8 mouse cellular contexts compared by ENCODE assay signal in genomic region chr7:124685424-124685823, GRCm38 (mm10).
DNase-seq lines count a peak whose midpoint lies in the region; ATAC-seq and TF ChIP-seq lines count a peak whose summit lies in the region.
"Had no signal": no experiment of that assay in that cellular context is flagged by ENCODE, and none has a peak within 500 bp of the region (broad histone marks: within the 10 kb centered on the region; RNA-seq: fewer than 3 reads in every experiment).

No protein-coding gene starts in this region.

- no peaks in the 10 kb centered on the region for H3K36me3 ChIP-seq in lung, embryonic 14.5 days (ENCODE audit: insufficient read depth)
- H3K36me3 ChIP-seq: heart, embryonic 13.5 days had no signal

- H3K9me3 ChIP-seq in lung, embryonic 14.5 days (ENCODE audit: low read depth, low read length): no peaks in the 10 kb centered on the region
- H3K9me3 ChIP-seq: heart, embryonic 13.5 days had no signal

- H3K9ac ChIP-seq in lung, embryonic 14.5 days: no peak overlapping the region
- H3K9ac ChIP-seq: heart, embryonic 13.5 days had no signal

- 50% methylated on average over 2 of the region's 2 CpGs for WGBS in lung, embryonic 14.5 days
- 57% methylated on average over 2 of the region's 2 CpGs for WGBS in lung, adult 2 months

- no peaks in the 10 kb centered on the region for H3K27me3 ChIP-seq in lung, embryonic 14.5 days (ENCODE audit: insufficient read depth, low read length)
- H3K27me3 ChIP-seq: heart, embryonic 13.5 days had no signal

- peak; percentile 84 for DNase-seq in lung, embryonic 14.5 days
- no peak for DNase-seq in lung, adult 2 months
- peak; percentile 62 for DNase-seq in adrenal gland, postnatal 14 days
- DNase-seq in gastrocnemius, postnatal 4 days (ENCODE audit: low spot score in 2 of 2): peak; percentile 72 to 80
- DNase-seq in left cerebral cortex, postnatal 4 days: peak; percentile 81

- TF ChIP-seq CTCF in lung, embryonic 14.5 days (IDR thresholded peaks at IDR 0.05; ENCODE audit: low read depth): no peak
- TF ChIP-seq CTCF in lung, adult 2 months (IDR thresholded peaks at IDR 0.05; ENCODE audit: insufficient read depth, low read length): no peak

- H3K4me2 ChIP-seq in lung, embryonic 14.5 days: no peak overlapping the region
- H3K4me2 ChIP-seq: heart, embryonic 13.5 days had no signal

- intact Hi-C loops in left cerebral cortex, postnatal 4 days (cut with DNase I): no loop called here

- no peaks in the 10 kb centered on the region for H3K4me1 ChIP-seq in lung, embryonic 14.5 days (ENCODE audit: insufficient read depth)
- H3K4me1 ChIP-seq in lung, adult 2 months (ENCODE audit: control insufficient read depth, insufficient read depth, low read length): no peaks in the 10 kb centered on the region
- H3K4me1 ChIP-seq: heart, embryonic 13.5 days had no signal

- peak; percentile 66; the same call in 1 of the 2 replicates for ATAC-seq in lung, embryonic 14.5 days (ENCODE audit: insufficient read depth)
- no peak for ATAC-seq in erythroblast, adult 5-6 weeks (replicated peaks; ENCODE audit: low FRiP score, poor library complexity, severe bottlenecking)
- ATAC-seq in activated CD4-positive, CD25-positive, alpha-beta regulatory T cell, adult 4 months: no peak

- TF ChIP-seq POLR2A in lung, adult 2 months (IDR thresholded peaks at IDR 0.05; ENCODE audit: borderline replicate concordance, extremely low read depth, low read depth, low read length): no peak

- H3K27ac ChIP-seq in lung, embryonic 14.5 days (ENCODE audit: low read depth): no peak overlapping the region
- H3K27ac ChIP-seq: heart, embryonic 13.5 days had no signal

- H3K4me3 ChIP-seq in lung, embryonic 14.5 days (ENCODE audit: low read depth, low read length): no peak overlapping the region
- no peak overlapping the region for H3K4me3 ChIP-seq in lung, adult 2 months (replicated peaks; ENCODE audit: extremely low read depth, low read depth, low read length)
- H3K4me3 ChIP-seq: heart, embryonic 13.5 days had no signal
